Mouse (Mus musculus) thymus, postnatal 14 days (tissue): Measurements from ENCODE around the gene Brwd1.
"Not testable (repeated sequence)": the region's sequence is repeated elsewhere in the genome, so short reads cannot be mapped to it uniquely, and the experiment has no call there.

Experiments used
- DNase-seq: peaks from one replicate; pipeline ENCODE4 v3.0.0; 2021

Brwd1 gene

GRCm38 (mm10) chr16:96082301-96083178 lies at the start of gene Brwd1:
TSS of gene Brwd1 (minus strand) at chr16:96082526.
- peak; percentile 94 for DNase-seq

DNA sequence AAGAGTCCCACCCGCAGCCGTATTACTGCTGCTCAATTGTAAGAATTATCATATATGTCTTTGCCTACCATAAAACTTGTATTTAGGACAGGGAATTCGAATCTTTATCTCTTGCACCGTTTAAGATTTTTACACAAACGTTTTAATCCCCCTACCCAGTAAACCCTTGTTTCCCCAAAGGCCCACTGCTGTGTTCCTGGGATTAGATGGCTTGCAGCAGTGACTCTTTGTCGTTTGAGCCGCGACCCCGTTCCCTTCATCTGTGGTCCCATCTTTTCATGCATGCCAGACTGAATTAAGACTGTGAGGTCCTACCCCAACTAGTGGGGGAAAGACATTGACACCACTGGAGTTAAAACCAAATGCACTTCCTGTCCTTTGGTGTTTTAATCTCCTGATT lies 46.1 kb upstream of the Brwd1 start:
- no peak for DNase-seq

DNA sequence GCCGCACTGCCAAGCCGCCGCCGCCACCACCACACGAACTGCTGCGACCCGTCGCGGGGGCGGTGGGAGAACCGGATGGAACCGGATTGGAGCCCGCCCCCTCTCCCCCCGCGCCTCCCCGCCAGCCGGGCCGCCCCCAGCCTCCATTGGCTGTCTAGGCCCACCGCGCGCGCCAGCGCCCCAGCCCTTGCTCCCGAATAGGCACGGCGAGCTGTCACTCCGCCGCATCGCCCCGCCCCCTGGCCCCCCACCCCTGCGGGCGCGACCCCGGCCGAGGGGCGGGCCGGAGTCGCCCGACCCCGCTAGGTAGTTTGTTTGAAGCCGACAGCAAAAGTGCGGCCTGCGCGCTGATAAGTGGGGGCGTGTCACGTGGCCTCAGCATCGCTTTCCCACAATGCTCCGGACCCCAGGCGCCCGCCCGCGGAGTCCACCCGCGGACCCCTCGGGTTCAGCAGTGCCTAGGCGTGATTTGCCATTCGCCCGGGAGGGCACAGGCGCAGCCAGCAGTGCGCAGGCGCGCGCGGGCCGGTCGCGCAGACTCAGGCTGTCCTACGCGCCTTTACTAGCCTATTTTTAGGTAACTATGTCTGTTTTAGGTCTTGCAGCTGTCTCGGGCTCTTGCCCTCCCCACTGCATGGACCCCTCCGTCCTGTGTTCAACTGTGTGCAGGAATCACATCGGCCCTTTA lies 45.5 kb upstream of the Brwd1 start, which contains the start of gene Hmgn1:
TSS of gene Hmgn1 (minus strand) at position 73 of the 688 bp plus-strand sequence.
- DNase-seq = peak; percentile 96

DNA sequence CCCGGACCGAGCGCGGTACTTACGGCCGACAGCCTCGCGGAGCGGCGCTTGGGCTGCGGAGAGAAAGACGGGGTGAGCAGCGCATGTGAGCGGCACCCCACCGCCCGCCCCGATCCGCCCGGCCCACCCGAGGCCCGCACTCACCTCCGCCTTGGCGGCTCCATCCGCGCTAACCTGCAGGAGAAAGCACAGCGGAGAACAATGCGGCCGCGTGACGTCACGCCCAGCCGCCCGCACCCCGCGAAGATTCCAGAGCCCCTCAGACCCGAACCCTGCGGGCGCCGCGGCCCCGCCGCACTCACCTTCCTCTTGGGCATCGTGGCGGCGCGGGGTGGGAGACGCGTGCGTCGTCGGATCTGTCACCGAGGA lies 44.9 kb upstream of the Brwd1 start:
- no peak for DNase-seq

- peak; percentile 39 for DNase-seq
These were observed 44.4 kb upstream of the Brwd1 start for GRCm38 (mm10) chr16:96126684-96127171.

- DNase-seq = no peak
These were observed 37.8 kb upstream of the Brwd1 start for GRCm38 (mm10) chr16:96120022-96120623.

DNA sequence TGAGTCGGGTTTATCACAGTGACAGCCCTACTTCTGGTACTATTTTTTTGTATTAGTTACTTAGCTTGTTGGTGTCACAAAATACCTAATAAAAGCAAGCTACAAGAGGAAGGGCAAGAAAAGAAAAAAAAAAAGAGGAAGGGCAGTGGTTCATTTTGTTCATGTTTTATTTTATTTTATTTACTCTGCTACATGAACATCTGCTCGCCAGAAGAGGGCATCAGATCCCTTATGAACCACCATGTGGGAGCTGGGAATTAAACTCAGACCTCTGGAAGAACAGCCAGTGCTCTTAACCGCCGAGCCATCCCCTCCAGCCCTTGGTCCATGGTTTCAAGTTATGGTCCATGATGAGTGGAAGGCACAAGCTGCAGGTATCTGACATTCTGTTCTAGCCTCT lies 32.4 kb upstream of the Brwd1 start:
- DNase-seq = peak; percentile 16

DNA sequence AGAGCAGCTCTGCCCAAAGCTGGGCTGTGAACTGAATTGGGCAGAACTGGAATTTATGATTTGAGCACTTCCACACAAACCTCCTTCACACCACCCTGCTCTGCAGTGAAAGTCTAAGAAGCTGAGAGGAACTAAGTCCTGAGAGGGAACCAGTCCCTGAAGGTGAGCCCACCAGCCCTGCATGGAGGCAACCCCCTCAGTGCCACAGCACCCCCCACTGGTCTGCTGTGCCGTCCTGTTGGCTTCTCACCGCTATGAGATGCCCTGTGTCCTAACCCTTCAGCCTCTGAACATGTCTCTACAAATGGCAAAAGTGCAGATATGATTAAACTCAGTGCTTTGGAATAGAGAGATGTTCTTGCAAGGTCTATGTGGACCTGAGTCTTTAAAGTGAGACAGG lies 30.4 kb upstream of the Brwd1 start:
- peak; percentile 25 for DNase-seq

DNA sequence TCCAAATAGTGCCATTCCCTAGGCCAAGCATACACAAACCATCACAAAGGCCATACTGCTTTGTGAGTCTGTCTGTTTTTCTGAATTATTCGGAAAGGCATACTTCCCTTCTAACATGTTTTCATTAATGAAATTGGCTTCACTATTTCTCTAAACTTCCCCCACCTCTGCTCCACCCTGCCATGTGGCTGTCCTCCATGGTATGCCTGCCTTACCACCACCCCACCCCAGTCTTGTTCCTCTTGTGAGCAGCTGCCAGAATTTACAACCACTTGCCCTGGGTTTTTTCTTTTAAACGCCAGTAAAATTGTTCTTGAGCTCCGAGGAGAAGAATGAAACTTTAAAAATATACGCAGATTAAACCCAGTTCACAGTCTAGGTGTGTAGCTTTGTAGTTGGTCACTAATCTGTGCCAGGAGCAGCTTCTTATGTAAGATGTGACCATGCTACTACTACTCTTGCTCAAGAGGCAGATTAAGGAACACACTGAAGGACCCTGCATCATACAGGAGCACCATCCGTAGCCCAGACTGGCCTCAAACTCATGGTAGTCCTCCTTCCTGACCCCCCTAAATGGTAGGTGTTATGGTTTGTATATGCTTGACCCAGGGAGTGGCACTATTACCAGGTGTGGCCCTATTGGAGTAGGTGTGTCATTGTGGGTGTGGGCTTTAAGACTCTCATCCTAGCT lies 28.5 kb upstream of the Brwd1 start:
- no peak for DNase-seq

DNA sequence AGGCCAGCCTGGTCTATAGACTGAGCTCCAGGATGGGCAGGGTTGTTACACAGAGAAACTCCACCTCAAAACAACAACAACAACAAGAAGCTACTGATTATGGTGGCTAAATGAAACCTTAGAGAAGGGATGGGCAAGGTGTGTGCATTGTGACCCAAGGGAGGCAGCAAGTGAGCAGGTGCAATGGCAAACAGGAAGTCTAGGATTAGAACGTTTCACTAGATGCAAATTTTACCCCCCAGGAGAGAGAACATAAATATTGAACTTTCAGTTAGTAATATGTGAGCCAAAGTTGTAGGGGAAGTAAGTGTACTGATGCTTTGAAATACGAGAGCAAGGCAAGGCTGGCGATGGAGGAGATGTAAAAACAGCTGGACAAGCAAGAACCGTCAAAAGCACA lies 27.3 kb upstream of the Brwd1 start:
- no peak for DNase-seq

DNA sequence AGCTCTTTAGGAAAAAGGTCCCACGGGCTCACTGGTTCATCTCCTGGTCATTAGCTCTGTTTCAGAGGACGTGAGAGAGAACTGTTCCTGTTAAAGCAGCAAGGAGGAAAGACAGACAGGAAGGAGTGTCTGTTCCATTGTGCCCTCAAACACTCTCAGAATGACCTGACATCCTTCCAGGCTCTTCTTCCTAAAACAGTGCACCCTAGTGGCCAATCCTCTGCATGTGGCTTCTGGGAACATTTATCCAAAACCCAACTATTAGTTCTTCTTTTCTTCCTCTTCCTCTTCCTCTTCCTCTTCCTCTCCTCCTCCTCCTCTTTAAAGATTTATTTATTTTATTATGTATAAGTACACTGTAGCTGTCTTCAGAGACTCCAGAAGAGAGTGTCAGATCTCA lies 20.7 kb upstream of the Brwd1 start:
- peak; percentile 63 for DNase-seq

- not testable (repeated sequence) for DNase-seq
These were observed 15.5 kb upstream of the Brwd1 start for GRCm38 (mm10) chr16:96097811-96098210.

DNA sequence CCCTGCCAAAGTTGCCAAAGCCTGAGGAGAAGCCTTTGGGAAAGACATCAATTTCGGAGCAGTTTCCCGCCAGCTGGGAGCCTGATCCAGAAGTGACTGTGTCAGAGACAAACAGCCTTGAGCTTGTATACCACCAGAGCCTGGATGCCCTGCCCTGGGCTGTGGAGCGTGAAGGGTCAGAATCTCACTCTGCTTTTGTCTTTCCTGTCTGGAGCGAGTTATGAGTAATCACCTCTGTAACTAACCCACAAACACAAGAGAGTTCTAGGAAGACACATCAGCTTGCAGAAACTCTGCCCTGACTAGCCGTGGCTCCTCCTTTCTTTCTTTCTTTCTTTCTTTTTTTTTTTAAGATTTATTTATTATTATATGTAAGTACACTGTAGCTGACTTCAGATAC lies 13.6 kb upstream of the Brwd1 start:
- no peak for DNase-seq

GRCm38 (mm10) chr16:96091515-96092504 lies 9.5 kb upstream of the Brwd1 start:
- DNase-seq = peak; percentile 39

DNA sequence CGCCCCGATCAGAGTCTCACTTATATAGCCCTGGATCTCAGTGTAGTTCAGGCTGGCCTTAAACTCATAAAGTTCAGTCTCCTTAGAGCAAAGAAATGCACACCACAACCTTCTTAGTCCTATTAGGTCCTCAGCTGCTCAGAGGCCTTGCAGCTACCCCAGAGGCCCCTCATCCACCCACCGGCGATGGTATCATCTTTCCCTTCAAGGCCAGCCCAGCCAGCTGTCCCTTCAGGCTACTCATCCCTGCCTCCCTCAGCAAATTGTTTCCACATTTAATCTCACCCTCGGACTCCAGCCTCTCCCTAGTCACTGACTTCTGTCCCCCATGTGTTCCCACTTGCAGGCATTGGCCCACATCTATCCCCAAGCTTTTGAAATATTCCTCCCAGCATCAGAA lies 5.8 kb upstream of the Brwd1 start:
- no peak for DNase-seq

GRCm38 (mm10) chr16:96087436-96087835 lies 5.1 kb upstream of the Brwd1 start:
- DNase-seq = no peak

DNA sequence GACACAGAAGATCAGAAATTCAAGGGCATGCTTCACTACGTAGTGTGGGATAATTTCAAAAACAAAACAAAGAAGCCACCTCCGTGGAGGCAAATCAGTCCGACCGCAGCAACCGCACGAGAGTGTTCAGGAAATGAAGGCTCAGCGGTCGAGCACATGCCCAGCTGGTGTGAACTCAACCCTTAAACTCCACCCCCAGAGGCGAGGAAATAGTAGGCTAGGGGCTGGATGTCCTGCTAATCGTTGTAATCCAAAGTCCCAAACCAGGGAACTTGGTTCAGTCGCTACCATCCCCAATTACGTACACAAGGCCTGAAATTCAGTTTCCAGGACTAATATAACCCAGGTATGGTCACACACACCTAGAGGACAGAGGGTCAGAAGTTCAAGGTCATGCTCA lies 4.7 kb upstream of the Brwd1 start:
- DNase-seq = peak; percentile 73

DNA sequence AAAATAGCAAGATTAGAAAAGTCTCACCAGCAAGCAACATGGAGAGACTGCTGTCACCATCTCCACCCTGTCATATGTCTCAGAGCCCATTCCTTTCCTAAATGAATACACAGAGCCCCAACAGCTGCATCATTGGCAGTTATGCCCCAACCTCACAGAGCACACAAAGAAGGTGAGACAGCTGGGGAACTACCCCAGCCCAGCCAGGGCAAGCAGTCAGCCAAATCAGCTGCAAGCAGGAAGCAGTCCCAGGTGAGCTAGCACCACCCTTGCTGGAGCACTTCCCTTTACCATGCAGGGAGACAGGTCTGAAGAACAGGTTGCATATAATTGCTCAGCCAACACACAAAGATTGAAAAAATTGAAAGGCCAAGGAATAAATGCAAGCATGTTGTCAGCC lies 3.3 kb upstream of the Brwd1 start:
- DNase-seq = peak; percentile 82

DNA sequence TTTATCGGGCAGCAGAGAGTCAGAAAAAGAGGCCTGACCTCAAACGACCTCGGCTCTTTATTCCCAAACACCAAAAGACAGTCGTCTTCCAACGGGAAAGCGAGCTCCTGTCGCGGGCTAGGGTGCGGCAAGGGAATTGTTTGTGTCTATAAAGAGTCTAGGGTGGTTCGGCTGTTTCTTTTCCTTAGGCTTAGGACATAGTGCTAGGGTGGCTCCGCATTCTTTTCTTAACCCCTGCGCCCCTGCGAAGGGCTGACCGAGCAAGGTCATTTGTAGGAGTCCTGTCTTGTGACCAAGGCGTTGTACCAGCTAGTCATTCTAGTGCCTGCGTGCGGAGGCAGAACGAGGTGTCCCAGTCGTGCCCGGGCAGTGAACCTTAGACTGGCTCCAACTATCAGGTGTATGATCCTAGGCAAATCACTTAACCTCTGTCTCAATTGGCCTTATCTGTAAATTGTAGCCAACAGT lies 887 bp upstream of the Brwd1 start:
- peak; percentile 30 for DNase-seq

GRCm38 (mm10) chr16:96081742-96082241 lies 534 bp downstream of the Brwd1 start:
- DNase-seq = no peak

DNA sequence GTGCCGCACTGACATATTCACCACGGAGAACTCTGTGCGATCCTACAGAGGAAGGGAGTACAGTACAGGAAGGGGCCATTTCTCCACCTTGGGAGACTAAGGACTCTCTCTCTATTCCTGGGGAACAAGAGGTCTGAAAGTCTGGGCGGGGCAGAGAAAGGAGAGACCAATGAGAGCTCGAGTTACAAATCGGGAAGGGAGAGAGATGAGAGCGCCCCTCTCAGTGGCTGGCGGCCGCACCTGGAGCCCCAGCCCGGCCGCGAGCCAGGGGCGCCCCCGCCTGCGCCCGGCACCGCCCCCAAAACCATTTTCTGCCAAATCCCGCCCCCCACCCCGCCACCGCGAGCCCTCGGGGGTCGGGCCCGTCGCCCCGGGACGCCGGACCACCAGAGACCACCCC lies 995 bp downstream of the Brwd1 start:
- peak; percentile 92 for DNase-seq
